Mouse (Mus musculus) CH12.LX (cell line): ENCODE measurements around the gene Astn2. TPM values are rescaled to one million over a fixed set of nuclear protein-coding genes. Genes with fewer than 3 reads are reported as not detected.

ENCODE experiments used
- DNase-seq: peaks from one replicate; pipeline ENCODE4 v3.0.0-alpha.2; 2013; ENCODE audit errors: extremely low read depth
- H3K27ac ChIP-seq: 2 replicates; pipeline ENCODE4 v1.5.1; 2012; ENCODE audit warnings: low read depth, mild to moderate bottlenecking, control low read depth, moderate library complexity; ENCODE audit not compliant: insufficient read depth
- H3K27me3 ChIP-seq: replicated peaks from 2 replicates; pipeline ENCODE3; 2012; ENCODE audit warnings: inconsistent platforms
- H3K36me3 ChIP-seq, 2 experiments: replicated peaks in 1 of 2; 2 replicates each; pipeline versions ENCODE3 to v1.6.1; 2012; ENCODE audit warnings: inconsistent platforms in 1 of 2, low read length in 1 of 2, mild to moderate bottlenecking in 1 of 2, mixed read lengths in 1 of 2, moderate library complexity in 1 of 2; ENCODE audit not compliant: control insufficient read depth in 1 of 2, insufficient read depth in 1 of 2
- H3K4me1 ChIP-seq, 2 experiments: 2 replicates each; pipeline ENCODE4 v1.6.1; 2012; ENCODE audit warnings: inconsistent platforms in 1 of 2, moderate library complexity in 1 of 2; ENCODE audit not compliant: insufficient read depth in 2 of 2, control insufficient read depth in 1 of 2
- H3K4me2 ChIP-seq: 2 replicates; pipeline ENCODE4 v1.6.1; 2012; ENCODE audit warnings: low read depth, mild to moderate bottlenecking, control low read depth; ENCODE audit not compliant: poor library complexity, insufficient read depth, severe bottlenecking
- H3K4me3 ChIP-seq, 3 experiments: fragments of 150-350 bp in 1 of 3; sonication (generic) in 1 of 3; replicated peaks in 1 of 3; 2 replicates each; pipeline versions ENCODE3 to v1.5.1; 2011 to 2012; ENCODE audit warnings: low read depth in 2 of 3, low read length in 2 of 3, mild to moderate bottlenecking in 2 of 3, moderate library complexity in 2 of 3, control low read depth in 1 of 3, improper control_type of control experiment in 1 of 3, inconsistent platforms in 1 of 3, mixed read lengths in 1 of 3; ENCODE audit not compliant: poor library complexity in 1 of 3
- H3K79me2 ChIP-seq: replicated peaks from 2 replicates; pipeline ENCODE4 v1.6.1; 2012; ENCODE audit warnings: mild to moderate bottlenecking, moderate library complexity; ENCODE audit not compliant: control insufficient read depth, poor library complexity, insufficient read depth, severe bottlenecking; ENCODE audit errors: extremely low read depth
- H3K9ac ChIP-seq: 2 replicates; pipeline ENCODE4 v1.6.1; 2012; ENCODE audit warnings: low read depth, mild to moderate bottlenecking, control low read depth, moderate library complexity; ENCODE audit not compliant: insufficient read depth
- H3K9me3 ChIP-seq: replicated peaks from 2 replicates; pipeline ENCODE3; 2012; ENCODE audit warnings: low read length, inconsistent platforms, mixed read lengths
- BHLHE40 ChIP-seq: IDR thresholded peaks from 2 replicates; pipeline ENCODE4 v1.6.1; 2011; ENCODE audit warnings: mild to moderate bottlenecking, low read depth, low read length, improper control_type of control experiment
- CHD1 ChIP-seq: IDR thresholded peaks from 2 replicates; pipeline ENCODE4 v1.6.1; 2012; ENCODE audit warnings: low read depth, low read length, improper control_type of control experiment, inconsistent platforms
- ELF1 ChIP-seq: IDR thresholded peaks from 2 replicates; pipeline ENCODE4 v1.6.1; 2014; ENCODE audit warnings: low read depth, mild to moderate bottlenecking, inconsistent platforms, low read length, improper control_type of control experiment
- HCFC1 ChIP-seq: IDR thresholded peaks from 2 replicates; pipeline ENCODE4 v1.6.1; 2012; ENCODE audit warnings: low read depth, mild to moderate bottlenecking, inconsistent platforms, low read length, improper control_type of control experiment
- IRF4 ChIP-seq: IDR thresholded peaks from 2 replicates; pipeline ENCODE4 v1.6.1; 2014; ENCODE audit warnings: low read depth, mild to moderate bottlenecking, inconsistent platforms, low read length, improper control_type of control experiment
- JUN ChIP-seq: IDR thresholded peaks from 2 replicates; pipeline ENCODE4 v1.6.1; 2011; ENCODE audit warnings: low read depth, mild to moderate bottlenecking, low read length, improper control_type of control experiment, moderate library complexity; ENCODE audit not compliant: insufficient read depth
- MAX ChIP-seq: IDR thresholded peaks from 2 replicates; pipeline ENCODE4 v1.6.1; 2011; ENCODE audit warnings: low read length, improper control_type of control experiment
- MEF2A ChIP-seq: IDR thresholded peaks from 2 replicates; pipeline ENCODE4 v1.6.1; 2014; ENCODE audit warnings: low read depth, mild to moderate bottlenecking, inconsistent platforms, low read length, improper control_type of control experiment, borderline replicate concordance
- MXI1 ChIP-seq: IDR thresholded peaks from 2 replicates; pipeline ENCODE4 v1.6.1; 2011; ENCODE audit warnings: mild to moderate bottlenecking, low read depth, low read length, improper control_type of control experiment
- NELFE ChIP-seq: IDR thresholded peaks from 2 replicates; pipeline ENCODE4 v1.6.1; 2011; ENCODE audit warnings: low read depth, low read length, improper control_type of control experiment
- NRF1 ChIP-seq: IDR thresholded peaks from 2 replicates; pipeline ENCODE4 v1.6.1; 2014; ENCODE audit warnings: low read depth, mild to moderate bottlenecking, inconsistent platforms, low read length, improper control_type of control experiment, moderate library complexity
- PAX5 ChIP-seq: IDR thresholded peaks from 2 replicates; pipeline ENCODE4 v1.6.1; 2012; ENCODE audit warnings: low read length, inconsistent platforms, mixed read lengths
- POLR2A ChIP-seq: IDR thresholded peaks from 2 replicates; pipeline ENCODE4 v1.6.1; 2011; ENCODE audit warnings: low read depth, mild to moderate bottlenecking, improper control_type of control experiment, low read length
- SMC3 ChIP-seq: IDR thresholded peaks from 2 replicates; pipeline ENCODE4 v1.6.1; 2011; ENCODE audit warnings: low read depth, low read length, improper control_type of control experiment
- USF2 ChIP-seq: conservative IDR thresholded peaks from 2 replicates; pipeline ENCODE4 v1.6.1; 2011; ENCODE audit warnings: low read depth, low read length, improper control_type of control experiment
- ZKSCAN1 ChIP-seq: IDR thresholded peaks from 2 replicates; pipeline ENCODE4 v1.6.1; 2012; ENCODE audit warnings: low read depth, inconsistent platforms, low read length, improper control_type of control experiment, borderline replicate concordance
- dilution Hi-C: fragments of 300-500 bp; cut with MboI; formaldehyde crosslinking; loops from 2 replicates; pipeline ENCODE4 v1.14.3; 2020; ENCODE audit warnings: low sequenced_read_pairs; ENCODE audit not compliant: extremely low pct_unique_long_range_greater_than_20kb, extremely low pct_ligation_motif_present
- in situ Hi-C: fragments of 300-500 bp; cut with MboI; formaldehyde crosslinking; loops from 3 replicates; pipeline ENCODE4 v1.14.3; 2019; ENCODE audit warnings: low sequenced_read_pairs, low pct_ligation_motif_present, low pct_unique_long_range_greater_than_20kb, mixed read lengths
- polyA plus RNA-seq: library from polyadenylated mRNA; unstranded; fragments of >175 nt; gene quantifications from 2 replicates; pipeline ENCODE4 v1.2.1, GENCODE M21; 2012; ENCODE audit warnings: low read depth; ENCODE audit not compliant: insufficient read length
- total RNA-seq, 2 experiments: library from RNA; depleted of rRNA; stranded (reverse); fragments of 300-350 nt in 1 of 2; fragments of >200 nt in 1 of 2; gene quantifications; 2 replicates each; pipeline ENCODE4 v1.2.3; 2012 to 2014

The Astn2 gene
- total and polyA plus RNA-seq, 3 experiments: not detected

GRCm38 (mm10) chr4:65907660-65908059 lies 496.8 kb downstream of the Astn2 start:
- Histone ChIP-seq H3K36me3 (no peaks in the 10 kb centered on the region), H3K4me1 (no peaks in the 10 kb centered on the region), H3K79me2 (no peaks in the 10 kb centered on the region), H3K4me2 (no peak overlapping the region), H3K9me3 (peaks cover 48% of the 10 kb centered on the region), H3K27ac (no peak overlapping the region), H3K4me3 (no peak overlapping the region), H3K9ac (no peak overlapping the region), H3K27me3 (no peaks in the 10 kb centered on the region)
- in situ Hi-C loops: no loop called here
- no peak for TF ChIP-seq MAX
- no peak for TF ChIP-seq IRF4
- TF ChIP-seq MEF2A: no peak
- TF ChIP-seq ZKSCAN1: no peak
- no peak for TF ChIP-seq JUN
- no peak for TF ChIP-seq PAX5
- TF ChIP-seq USF2: no peak
- no peak for TF ChIP-seq POLR2A
- no peak for TF ChIP-seq ELF1
- DNase-seq: no peak
- dilution Hi-C loops: no loop called here

DNA sequence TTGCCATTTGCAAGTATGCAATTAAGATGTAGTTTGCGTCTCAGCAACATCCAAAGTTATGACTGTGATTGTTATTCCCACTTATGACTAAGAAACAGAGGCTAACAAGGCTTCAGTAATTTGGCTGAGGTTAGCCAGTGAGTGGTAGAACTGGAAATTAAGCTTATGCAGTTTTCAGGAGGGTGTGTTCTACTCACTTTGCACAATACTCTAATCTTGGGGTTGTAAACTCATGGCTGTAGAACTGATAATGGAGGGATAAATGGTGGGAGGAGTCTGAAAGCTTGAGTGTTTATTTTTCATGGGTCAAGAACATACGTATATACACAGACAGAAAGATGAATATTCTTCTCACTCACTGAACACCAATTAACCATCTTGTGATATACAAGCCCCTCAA lies 499.4 kb downstream of the Astn2 start:
- no peaks in the 10 kb centered on the region for H3K36me3 ChIP-seq
- H3K4me1 ChIP-seq: no peaks in the 10 kb centered on the region
- TF ChIP-seq NRF1: no peak
- no peak for TF ChIP-seq POLR2A
- TF ChIP-seq HCFC1: no peak
- TF ChIP-seq JUN: no peak
- no peak for TF ChIP-seq MXI1
- TF ChIP-seq BHLHE40: no peak
- no peak for TF ChIP-seq SMC3
- TF ChIP-seq CHD1: no peak
- TF ChIP-seq NELFE: no peak
- TF ChIP-seq ELF1: no peak
- no peak for DNase-seq
- H3K27ac ChIP-seq: no peak overlapping the region
- in situ Hi-C loops: no loop called here
- H3K4me3 ChIP-seq: no peak overlapping the region
- H3K4me2 ChIP-seq: no peak overlapping the region
- H3K27me3 ChIP-seq: no peaks in the 10 kb centered on the region
- H3K9ac ChIP-seq: no peak overlapping the region
- peaks cover 49% of the 10 kb centered on the region for H3K9me3 ChIP-seq
- H3K79me2 ChIP-seq: no peaks in the 10 kb centered on the region
- dilution Hi-C loops: no loop called here
